11 mouse cellular contexts compared by ENCODE assay signal in genomic region chr15:83527747-83528146, GRCm38 (mm10). TPM values are rescaled to one million over a fixed set of nuclear protein-coding genes. Genes with fewer than 3 reads are reported as not detected.
A peak's percentile ranks its signal among the peaks of the same experiment; 100 is the strongest.
DNase-seq lines count a peak whose midpoint lies in the region; ATAC-seq and TF ChIP-seq lines count a peak whose summit lies in the region.
"Had no signal": no experiment of that assay in that cellular context is flagged by ENCODE, and none has a peak within 500 bp of the region (broad histone marks: within the 10 kb centered on the region; RNA-seq: fewer than 3 reads in every experiment).

No protein-coding gene starts in this region.

- peak overlapping the region; percentile 68; the same call in 1 of the 2 replicates for H3K4me3 ChIP-seq in forebrain, embryonic 10.5 days
- H3K4me3 ChIP-seq in forebrain, embryonic 16.5 days (replicated peaks; ENCODE audit: low read length) = no peak overlapping the region
- H3K4me3 ChIP-seq in hindbrain, embryonic 10.5 days = peak overlapping the region; percentile 70
- H3K4me3 ChIP-seq in hindbrain, embryonic 13.5 days = no peak overlapping the region
- peak overlapping the region; percentile 59 for H3K4me3 ChIP-seq in lung, embryonic 14.5 days (ENCODE audit: low read depth, low read length)
- peak overlapping the region; percentile 59 for H3K4me3 ChIP-seq in lung, postnatal 0 days (ENCODE audit: low read depth, low read length)

- H3K4me1 ChIP-seq in forebrain, embryonic 10.5 days = peaks cover 38% of the 10 kb centered on the region
- peaks cover 12% of the 10 kb centered on the region for H3K4me1 ChIP-seq in forebrain, embryonic 16.5 days (replicated peaks; ENCODE audit: control insufficient read depth, insufficient read depth, low read length)
- peaks cover 47% of the 10 kb centered on the region for H3K4me1 ChIP-seq in hindbrain, embryonic 10.5 days (replicated peaks)
- peaks cover 28% of the 10 kb centered on the region for H3K4me1 ChIP-seq in hindbrain, embryonic 13.5 days (replicated peaks)
- peaks cover 3% of the 10 kb centered on the region for H3K4me1 ChIP-seq in lung, embryonic 14.5 days (ENCODE audit: insufficient read depth)
- peaks cover 29% of the 10 kb centered on the region for H3K4me1 ChIP-seq in lung, postnatal 0 days (ENCODE audit: insufficient read depth, low read depth, low read length)

- H3K36me3 ChIP-seq in forebrain, embryonic 10.5 days (replicated peaks) = no peaks in the 10 kb centered on the region
- no peaks in the 10 kb centered on the region for H3K36me3 ChIP-seq in forebrain, embryonic 16.5 days (ENCODE audit: control insufficient read depth, insufficient read depth)
- H3K36me3 ChIP-seq in hindbrain, embryonic 10.5 days = no peaks in the 10 kb centered on the region
- no peaks in the 10 kb centered on the region for H3K36me3 ChIP-seq in hindbrain, embryonic 13.5 days
- H3K36me3 ChIP-seq in lung, embryonic 14.5 days (ENCODE audit: insufficient read depth) = no peaks in the 10 kb centered on the region
- H3K36me3 ChIP-seq in lung, postnatal 0 days (ENCODE audit: insufficient read depth, low read length) = no peaks in the 10 kb centered on the region
- H3K36me3 ChIP-seq: hindbrain, embryonic 15.5 days had no signal

- no peak for ATAC-seq in forebrain, embryonic 16.5 days
- ATAC-seq in hindbrain, embryonic 13.5 days (ENCODE audit: low FRiP score) = no peak
- no peak for ATAC-seq in lung, embryonic 14.5 days (ENCODE audit: insufficient read depth)
- ATAC-seq in lung, postnatal 0 days = no peak

- 59% methylated on average over 2 of the region's 2 CpGs for WGBS in forebrain, embryonic 10.5 days
- WGBS in forebrain, embryonic 16.5 days = 80% methylated on average over 2 of the region's 2 CpGs
- 65% methylated on average over 2 of the region's 2 CpGs for WGBS in hindbrain, embryonic 10.5 days
- 71% methylated on average over 2 of the region's 2 CpGs for WGBS in hindbrain, embryonic 13.5 days
- 63% methylated on average over 2 of the region's 2 CpGs for WGBS in lung, embryonic 14.5 days
- 57% methylated on average over 2 of the region's 2 CpGs for WGBS in lung, postnatal 0 days

- H3K9me3 ChIP-seq in forebrain, embryonic 10.5 days = no peaks in the 10 kb centered on the region
- H3K9me3 ChIP-seq in forebrain, embryonic 16.5 days (ENCODE audit: control insufficient read depth, low read length) = no peaks in the 10 kb centered on the region
- H3K9me3 ChIP-seq in hindbrain, embryonic 10.5 days = no peaks in the 10 kb centered on the region
- H3K9me3 ChIP-seq in hindbrain, embryonic 13.5 days = no peaks in the 10 kb centered on the region
- no peaks in the 10 kb centered on the region for H3K9me3 ChIP-seq in lung, embryonic 14.5 days (ENCODE audit: low read depth, low read length)
- H3K9me3 ChIP-seq in lung, postnatal 0 days (ENCODE audit: low read length) = no peaks in the 10 kb centered on the region
- H3K9me3 ChIP-seq: hindbrain, embryonic 15.5 days had no signal

- peaks cover 73% of the 10 kb centered on the region for H3K27me3 ChIP-seq in forebrain, embryonic 10.5 days (ENCODE audit: poor library complexity, severe bottlenecking)
- peaks cover 26% of the 10 kb centered on the region for H3K27me3 ChIP-seq in forebrain, embryonic 16.5 days (replicated peaks; ENCODE audit: control insufficient read depth, insufficient read depth, low read length)
- H3K27me3 ChIP-seq in hindbrain, embryonic 10.5 days (ENCODE audit: insufficient read depth, poor library complexity, severe bottlenecking) = peaks cover 57% of the 10 kb centered on the region
- peaks cover 47% of the 10 kb centered on the region for H3K27me3 ChIP-seq in hindbrain, embryonic 13.5 days
- H3K27me3 ChIP-seq in lung, embryonic 14.5 days (ENCODE audit: insufficient read depth, low read length) = peaks cover 25% of the 10 kb centered on the region
- H3K27me3 ChIP-seq in lung, postnatal 0 days (replicated peaks; ENCODE audit: insufficient read depth, low read length) = 0 out of 2 replicates have a peak, but pooled peaks cover 4% of the 10 kb centered on the region

- H3K4me2 ChIP-seq in forebrain, embryonic 16.5 days (ENCODE audit: low read length) = no peak overlapping the region
- H3K4me2 ChIP-seq in hindbrain, embryonic 13.5 days = no peak overlapping the region
- H3K4me2 ChIP-seq in lung, embryonic 14.5 days = peak overlapping the region; percentile 93
- H3K4me2 ChIP-seq in lung, postnatal 0 days (replicated peaks; ENCODE audit: low read depth, low read length) = peak overlapping the region; percentile 82

- no peak overlapping the region for H3K9ac ChIP-seq in forebrain, embryonic 16.5 days (replicated peaks; ENCODE audit: low read depth, low read length)
- H3K9ac ChIP-seq in hindbrain, embryonic 13.5 days = no peak overlapping the region
- H3K9ac ChIP-seq in lung, embryonic 14.5 days = peak overlapping the region; percentile 54; the same call in 1 of the 2 replicates
- H3K9ac ChIP-seq in lung, postnatal 0 days (replicated peaks; ENCODE audit: low read depth) = peak overlapping the region; percentile 65; the same call in 1 of the 2 replicates

- DNase-seq in forebrain, embryonic 10.5 days (ENCODE audit: extremely low spot score, low spot score) = no peak
- no peak for DNase-seq in hindbrain, embryonic 10.5 days (ENCODE audit: low spot score)
- DNase-seq in lung, embryonic 14.5 days = no peak
- no peak for DNase-seq in lung, postnatal 10 days
- DNase-seq in lung, postnatal 0 days (ENCODE audit: low spot score) = peak; percentile 50
- no peak for DNase-seq in adrenal gland, postnatal 25 days

- TF ChIP-seq CTCF in lung, embryonic 14.5 days (IDR thresholded peaks at IDR 0.05; ENCODE audit: low read depth) = no peak
- no peak for TF ChIP-seq CTCF in lung, postnatal 0 days (IDR thresholded peaks at IDR 0.05)

- no peak overlapping the region for H3K27ac ChIP-seq in forebrain, embryonic 10.5 days
- no peak overlapping the region for H3K27ac ChIP-seq in forebrain, embryonic 16.5 days (ENCODE audit: low read length)
- no peak overlapping the region for H3K27ac ChIP-seq in hindbrain, embryonic 10.5 days
- H3K27ac ChIP-seq in hindbrain, embryonic 13.5 days = no peak overlapping the region
- H3K27ac ChIP-seq in lung, embryonic 14.5 days (ENCODE audit: low read depth) = no peak overlapping the region
- peak overlapping the region; percentile 49; the same call in 1 of the 2 replicates for H3K27ac ChIP-seq in lung, postnatal 0 days (ENCODE audit: low read length)
- H3K27ac ChIP-seq: hindbrain, embryonic 15.5 days had no signal

- no peak for TF ChIP-seq EP300 in lung, postnatal 0 days (IDR thresholded peaks at IDR 0.05)

RNA-seq across cellular contexts. Expression of gene Bik, which starts 1.1 kb away (rescaled TPM):
- polyA plus RNA-seq in forebrain, embryonic 10.5 days (2016; fragmentation: Nextera tagmentation; extraction: Ambion mirVana) = 2.1 and 2.3 TPM in 2 replicates
- 0.36 and 1.1 TPM in 2 replicates for polyA plus RNA-seq in forebrain, embryonic 16.5 days (2015; fragmentation: Nextera tagmentation; extraction: Ambion mirVana)
- polyA plus RNA-seq in hindbrain, embryonic 10.5 days (2016; fragmentation: Nextera tagmentation; extraction: Ambion mirVana) = 2.2 and 4.1 TPM in 2 replicates
- polyA plus RNA-seq in hindbrain, embryonic 13.5 days (2015; fragmentation: Nextera tagmentation; extraction: Ambion mirVana) = 0.63 and 1.5 TPM in 2 replicates
- 12.1 and 14.2 TPM in 2 replicates for polyA plus RNA-seq in lung, embryonic 14.5 days (2014; fragmentation: Nextera tagmentation; extraction: Ambion mirVana)
- polyA plus RNA-seq in lung, postnatal 0 days (2015; fragmentation: Nextera tagmentation; extraction: Ambion mirVana) = 33.8 and 34.6 TPM in 2 replicates
- 3.9 and 4.3 TPM in 2 replicates for total RNA-seq in adrenal gland, postnatal 25 days (2021)
- total RNA-seq: layer of hippocampus, postnatal 10 days; monocyte, adult 5-6 weeks had no signal

RNA-seq across cellular contexts. Expression of gene Ttll1, which starts 17.1 kb away (rescaled TPM):
- 33.3 and 33.7 TPM in 2 replicates for polyA plus RNA-seq in forebrain, embryonic 10.5 days (2016; fragmentation: Nextera tagmentation; extraction: Ambion mirVana)
- 107 and 114 TPM in 2 replicates for polyA plus RNA-seq in forebrain, embryonic 16.5 days (2015; fragmentation: Nextera tagmentation; extraction: Ambion mirVana)
- polyA plus RNA-seq in hindbrain, embryonic 10.5 days (2016; fragmentation: Nextera tagmentation; extraction: Ambion mirVana) = 38.0 and 50.4 TPM in 2 replicates
- polyA plus RNA-seq in hindbrain, embryonic 13.5 days (2015; fragmentation: Nextera tagmentation; extraction: Ambion mirVana) = 112 and 113 TPM in 2 replicates
- polyA plus RNA-seq in lung, embryonic 14.5 days (2014; fragmentation: Nextera tagmentation; extraction: Ambion mirVana) = 13.8 and 15.1 TPM in 2 replicates
- polyA plus RNA-seq in lung, postnatal 0 days (2015; fragmentation: Nextera tagmentation; extraction: Ambion mirVana) = 13.8 and 13.9 TPM in 2 replicates
- 6.2 and 9.0 TPM in 2 replicates for total RNA-seq in adrenal gland, postnatal 25 days (2021)

RNA-seq across cellular contexts. Expression of gene Tspo, which starts 35.6 kb away (rescaled TPM):
- polyA plus RNA-seq in forebrain, embryonic 10.5 days (2016; fragmentation: Nextera tagmentation; extraction: Ambion mirVana) = 37.9 and 40.2 TPM in 2 replicates
- polyA plus RNA-seq in forebrain, embryonic 16.5 days (2015; fragmentation: Nextera tagmentation; extraction: Ambion mirVana) = 10.1 and 10.6 TPM in 2 replicates
- polyA plus RNA-seq in hindbrain, embryonic 10.5 days (2016; fragmentation: Nextera tagmentation; extraction: Ambion mirVana) = 40.7 TPM in 2 replicates
- polyA plus RNA-seq in hindbrain, embryonic 13.5 days (2015; fragmentation: Nextera tagmentation; extraction: Ambion mirVana) = 12.8 and 13.1 TPM in 2 replicates
- polyA plus RNA-seq in lung, embryonic 14.5 days (2014; fragmentation: Nextera tagmentation; extraction: Ambion mirVana) = 76.9 and 83.9 TPM in 2 replicates
- polyA plus RNA-seq in lung, postnatal 0 days (2015; fragmentation: Nextera tagmentation; extraction: Ambion mirVana) = 343 and 439 TPM in 2 replicates
- total RNA-seq in adrenal gland, postnatal 25 days (2021) = 381 and 451 TPM in 2 replicates

RNA-seq across cellular contexts. Expression of gene Mcat, which starts 35.8 kb away (rescaled TPM):
- 47.2 and 48.3 TPM in 2 replicates for polyA plus RNA-seq in forebrain, embryonic 10.5 days (2016; fragmentation: Nextera tagmentation; extraction: Ambion mirVana)
- 34.3 and 34.7 TPM in 2 replicates for polyA plus RNA-seq in forebrain, embryonic 16.5 days (2015; fragmentation: Nextera tagmentation; extraction: Ambion mirVana)
- 48.4 and 49.0 TPM in 2 replicates for polyA plus RNA-seq in hindbrain, embryonic 10.5 days (2016; fragmentation: Nextera tagmentation; extraction: Ambion mirVana)
- 33.0 and 34.4 TPM in 2 replicates for polyA plus RNA-seq in hindbrain, embryonic 13.5 days (2015; fragmentation: Nextera tagmentation; extraction: Ambion mirVana)
- 38.8 and 43.1 TPM in 2 replicates for polyA plus RNA-seq in lung, embryonic 14.5 days (2014; fragmentation: Nextera tagmentation; extraction: Ambion mirVana)
- polyA plus RNA-seq in lung, postnatal 0 days (2015; fragmentation: Nextera tagmentation; extraction: Ambion mirVana) = 22.8 and 24.7 TPM in 2 replicates
- total RNA-seq in adrenal gland, postnatal 25 days (2021) = 32.9 and 44.8 TPM in 2 replicates

Comparison
In these comparisons a context has a peak if more than half of its experiments do, and no peak if none do; other contexts are left out.
1. H3K4me3 ChIP-seq: peak in forebrain, embryonic 10.5 days (single experiment), hindbrain, embryonic 10.5 days (single experiment), lung, embryonic 14.5 days (single experiment) and lung, postnatal 0 days (single experiment); none in forebrain, embryonic 16.5 days (single experiment) and hindbrain, embryonic 13.5 days (single experiment).
2. H3K4me2 ChIP-seq: peak in lung, embryonic 14.5 days (single experiment) and lung, postnatal 0 days (single experiment); none in forebrain, embryonic 16.5 days (single experiment) and hindbrain, embryonic 13.5 days (single experiment).
3. H3K9ac ChIP-seq: peak in lung, embryonic 14.5 days (single experiment) and lung, postnatal 0 days (single experiment); none in forebrain, embryonic 16.5 days (single experiment) and hindbrain, embryonic 13.5 days (single experiment).